ENCODE assay signal across 18 mouse cellular contexts in the genomic region with DNA sequence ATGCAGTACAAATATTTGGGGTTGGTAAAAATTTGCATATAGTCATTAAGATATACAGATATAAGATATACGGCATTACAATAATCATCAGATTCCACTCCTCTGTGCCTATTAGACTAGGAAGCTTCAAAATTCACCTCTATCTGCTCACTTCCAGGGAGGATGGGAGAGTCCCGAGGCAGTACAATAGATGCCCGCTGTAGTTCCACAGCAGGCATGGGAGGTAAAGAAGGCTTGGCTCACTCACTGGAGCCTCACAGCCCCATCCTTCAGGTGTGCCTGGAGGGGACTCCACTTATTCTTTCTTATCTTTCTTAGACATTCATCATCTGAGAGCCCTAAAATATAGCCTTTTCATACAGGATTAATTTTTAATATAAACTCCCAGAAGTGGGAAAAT.
"Had no signal": no experiment of that assay in that cellular context is flagged by ENCODE, and none has a peak within 500 bp of the region (broad histone marks: within the 10 kb centered on the region; RNA-seq: fewer than 3 reads in every experiment).

No protein-coding gene starts in this region.

- H3K4me1 ChIP-seq: limb, embryonic 10.5 days; limb, embryonic 13.5 days; neural tube, embryonic 13.5 days had no signal

- H3K9ac ChIP-seq: limb, embryonic 13.5 days; liver, embryonic 13.5 days; neural tube, embryonic 13.5 days had no signal

- H3K9me3 ChIP-seq: limb, embryonic 10.5 days; limb, embryonic 13.5 days; liver, embryonic 13.5 days; neural tube, embryonic 13.5 days had no signal

- H3K27ac ChIP-seq: kidney, postnatal 0 days; layer of hippocampus, adult 2 months; limb, embryonic 10.5 days; limb, embryonic 13.5 days; neural tube, embryonic 13.5 days had no signal

- H3K27me3 ChIP-seq: limb, embryonic 13.5 days; liver, embryonic 13.5 days; neural tube, embryonic 13.5 days had no signal

- DNase-seq: kidney, adult 2 months; kidney, postnatal 25 days; layer of hippocampus, adult 9-11 months; liver; liver, embryonic 13.5 days; lung, adult 2 months; midbrain, embryonic 14.5 days; retina, postnatal 1 day; thymus, adult 2 months; thymus, postnatal 14 days; thymus, postnatal 4 days had no signal

- H3K4me3 ChIP-seq: layer of hippocampus, adult 2 months; limb, embryonic 10.5 days; limb, embryonic 13.5 days; liver, embryonic 13.5 days; myocyte; neural tube, embryonic 13.5 days had no signal

- H3K4me2 ChIP-seq: limb, embryonic 13.5 days; liver, embryonic 13.5 days; midbrain, embryonic 11.5 days; neural tube, embryonic 13.5 days had no signal
